Mouse (Mus musculus) heart, adult 2 months (tissue): Measurements from ENCODE around the gene Dchs1.

Source experiments
- EP300 ChIP-seq: fragments of 200-500 bp; IDR thresholded peaks from 2 replicates; pipeline ENCODE4 v1.6.1; 2011; ENCODE audit warnings: low read depth, low read length, control low read depth; ENCODE audit not compliant: insufficient read depth
- POLR2A ChIP-seq: fragments of 200-500 bp; IDR thresholded peaks from 2 replicates; pipeline ENCODE4 v1.6.1; 2011; ENCODE audit warnings: mild to moderate bottlenecking, low read depth, low read length, control low read depth; ENCODE audit not compliant: insufficient read depth

DNA sequence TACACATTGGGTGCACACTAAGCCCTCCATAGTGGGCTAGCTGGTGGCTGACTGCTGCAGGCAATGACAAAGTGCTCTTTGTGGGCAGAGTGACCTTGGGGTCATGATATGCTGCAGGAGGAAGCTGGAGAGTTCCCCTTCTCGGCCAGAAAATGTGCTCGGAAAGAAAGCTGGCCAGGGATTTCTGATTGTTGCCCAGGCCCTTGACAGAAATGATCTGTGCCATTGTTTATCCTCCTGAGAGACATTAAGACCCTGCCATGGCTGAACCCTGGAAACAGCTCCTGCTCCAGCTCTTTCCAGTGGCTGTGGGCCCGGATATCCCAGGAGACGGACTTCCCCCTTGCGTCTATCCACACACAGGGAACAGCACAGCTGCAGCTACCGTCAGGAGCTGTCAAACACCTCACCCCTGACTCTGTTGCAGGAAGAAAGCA lies 19.7 kb downstream of the Dchs1 start:
- 0 out of 2 replicates have a peak, but pooled peaks have one; percentile 26 for TF ChIP-seq EP300
- TF ChIP-seq POLR2A, result no peak
